Comparison of ENCODE assay signal across 12 mouse cellular contexts in genomic region chr5:113989437-113990024, GRCm38 (mm10). TPM values are rescaled to one million over a fixed set of nuclear protein-coding genes. Genes with fewer than 3 reads are reported as not detected.
A peak's percentile ranks its signal among the peaks of the same experiment; 100 is the strongest.
DNase-seq lines count a peak whose midpoint lies in the region; ATAC-seq lines count a peak whose summit lies in the region.
"Had no signal": no experiment of that assay in that cellular context is flagged by ENCODE, and none has a peak within 500 bp of the region (broad histone marks: within the 10 kb centered on the region; RNA-seq: fewer than 3 reads in every experiment).

No protein-coding gene starts in this region.

- H3K27me3 ChIP-seq in heart, embryonic 12.5 days (replicated peaks) = no peaks in the 10 kb centered on the region
- H3K27me3 ChIP-seq in liver, embryonic 12.5 days (replicated peaks) = 0 out of 2 replicates have a peak, but pooled peaks cover 4% of the 10 kb centered on the region
- H3K27me3 ChIP-seq in midbrain, embryonic 11.5 days (ENCODE audit: control insufficient read depth, insufficient read depth, low read length) = no peaks in the 10 kb centered on the region
- H3K27me3 ChIP-seq: neural tube, embryonic 15.5 days had no signal

- H3K4me2 ChIP-seq in heart, embryonic 12.5 days = peak overlapping the region; percentile 5; the same call in 1 of the 2 replicates
- peak overlapping the region; percentile 60 for H3K4me2 ChIP-seq in liver, embryonic 12.5 days
- H3K4me2 ChIP-seq in midbrain, embryonic 11.5 days = no peak overlapping the region
- H3K4me2 ChIP-seq: neural tube, embryonic 15.5 days had no signal

- H3K27ac ChIP-seq in heart, embryonic 12.5 days (ENCODE audit: poor library complexity, severe bottlenecking) = no peak overlapping the region
- H3K27ac ChIP-seq in liver, embryonic 12.5 days = peak overlapping the region; percentile 85
- no peak overlapping the region for H3K27ac ChIP-seq in midbrain, embryonic 11.5 days (ENCODE audit: low read depth, low read length)
- H3K27ac ChIP-seq: midbrain, embryonic 10.5 days; neural tube, embryonic 15.5 days had no signal

- H3K9ac ChIP-seq in heart, embryonic 12.5 days = no peak overlapping the region
- H3K9ac ChIP-seq in liver, embryonic 12.5 days = peak overlapping the region; percentile 61
- no peak overlapping the region for H3K9ac ChIP-seq in midbrain, embryonic 11.5 days (ENCODE audit: low read length)
- H3K9ac ChIP-seq: neural tube, embryonic 15.5 days had no signal

- intact Hi-C loops in heart, postnatal 14 days (cut with DNase I) = no loop called here

- no peak for ATAC-seq in heart, embryonic 12.5 days (ENCODE audit: insufficient number of reproducible peaks, low FRiP score)
- peak; percentile 64 for ATAC-seq in liver, embryonic 12.5 days
- ATAC-seq in midbrain, embryonic 11.5 days (ENCODE audit: low FRiP score) = no peak

- DNase-seq in heart, postnatal 14 days = no peak
- peak; percentile 49 to 60 for DNase-seq in adrenal gland, postnatal 36 days
- DNase-seq in spleen, postnatal 14 days (ENCODE audit: low spot score in 2 of 2) = peak; percentile 55 to 62
- no peak for DNase-seq in midbrain, embryonic 11.5 days (ENCODE audit: low spot score, missing footprints)
- no peak for DNase-seq in cerebellum, adult 11 months
- no peak for DNase-seq in layer of hippocampus, postnatal 14 days (ENCODE audit: low spot score in 2 of 2)
- DNase-seq: kidney, adult 11 months had no signal

- WGBS in heart, embryonic 12.5 days = 62% methylated on average over 20 of the region's 20 CpGs
- WGBS in liver, embryonic 12.5 days (ENCODE audit: insufficient replicate concordance) = 62% methylated on average over 20 of the region's 20 CpGs
- WGBS in midbrain, embryonic 11.5 days = 90% methylated on average over 20 of the region's 20 CpGs

- H3K4me3 ChIP-seq in heart, embryonic 12.5 days = no peak overlapping the region
- peak overlapping the region; percentile 41 for H3K4me3 ChIP-seq in liver, embryonic 12.5 days
- no peak overlapping the region for H3K4me3 ChIP-seq in midbrain, embryonic 11.5 days (ENCODE audit: low read depth, low read length)
- H3K4me3 ChIP-seq: midbrain, embryonic 10.5 days; neural tube, embryonic 15.5 days had no signal

- H3K9me3 ChIP-seq in heart, embryonic 12.5 days (replicated peaks) = no peaks in the 10 kb centered on the region
- H3K9me3 ChIP-seq in liver, embryonic 12.5 days (replicated peaks) = no peaks in the 10 kb centered on the region
- no peaks in the 10 kb centered on the region for H3K9me3 ChIP-seq in midbrain, embryonic 11.5 days (ENCODE audit: control insufficient read depth, low read length)
- H3K9me3 ChIP-seq: midbrain, embryonic 10.5 days; neural tube, embryonic 15.5 days had no signal

- peaks cover 12% of the 10 kb centered on the region for H3K36me3 ChIP-seq in heart, embryonic 12.5 days
- H3K36me3 ChIP-seq in liver, embryonic 12.5 days = peaks cover 15% of the 10 kb centered on the region
- H3K36me3 ChIP-seq in midbrain, embryonic 11.5 days (ENCODE audit: control insufficient read depth, insufficient read depth, low read length) = 0 out of 2 replicates have a peak, but pooled peaks cover 2% of the 10 kb centered on the region

- H3K4me1 ChIP-seq in heart, embryonic 12.5 days (replicated peaks) = peaks cover 73% of the 10 kb centered on the region
- H3K4me1 ChIP-seq in liver, embryonic 12.5 days = peaks cover 96% of the 10 kb centered on the region
- H3K4me1 ChIP-seq in midbrain, embryonic 11.5 days (ENCODE audit: control insufficient read depth, insufficient read depth, low read length) = peaks cover 22% of the 10 kb centered on the region

RNA-seq across cellular contexts. Expression of gene Ssh1, which starts 4.2 kb away (rescaled TPM):
- polyA plus RNA-seq in heart, embryonic 12.5 days (2016; fragmentation: Nextera tagmentation; extraction: Ambion mirVana) = 19.0 and 21.4 TPM in 2 replicates
- total RNA-seq in heart, postnatal 14 days (2021) = 10 to 100 TPM; 13.0 to 13.9 TPM
- 10 to 100 TPM; 16.5 to 18.8 TPM for total RNA-seq in adrenal gland, postnatal 36 days (2021)
- polyA plus RNA-seq in liver, embryonic 12.5 days (2016; fragmentation: Nextera tagmentation; extraction: Ambion mirVana) = 8.9 and 10.9 TPM in 2 replicates
- polyA plus RNA-seq in midbrain, embryonic 11.5 days (2014; fragmentation: Nextera tagmentation; extraction: Ambion mirVana) = 18.8 and 20.8 TPM in 2 replicates
- total RNA-seq in layer of hippocampus, postnatal 14 days (2021) = 10 to 100 TPM; 23.8 to 25.2 TPM

RNA-seq across cellular contexts. Expression of gene Dao, which starts 14.0 kb away (rescaled TPM):
- not detected in 2 replicates for polyA plus RNA-seq in heart, embryonic 12.5 days (2016; fragmentation: Nextera tagmentation; extraction: Ambion mirVana)
- not detected for total RNA-seq in heart, postnatal 14 days (2021)
- total RNA-seq in adrenal gland, postnatal 36 days (2021) = not detected
- polyA plus RNA-seq in liver, embryonic 12.5 days (2016; fragmentation: Nextera tagmentation; extraction: Ambion mirVana) = not detected in 2 replicates
- polyA plus RNA-seq in midbrain, embryonic 11.5 days (2014; fragmentation: Nextera tagmentation; extraction: Ambion mirVana) = not detected in 2 replicates
- not detected for total RNA-seq in layer of hippocampus, postnatal 14 days (2021)
- polyA plus RNA-seq: embryonic facial prominence, embryonic 14.5 days; midbrain, embryonic 10.5 days; neural tube, embryonic 15.5 days had no signal

Comparison
In these comparisons a context has a peak if more than half of its experiments do, and no peak if none do; other contexts are left out.
1. DNase-seq: peak in adrenal gland, postnatal 36 days (2 of 2) and spleen, postnatal 14 days (2 of 2); none in heart, postnatal 14 days (0 of 2), midbrain, embryonic 11.5 days (single experiment), cerebellum, adult 11 months (single experiment) and layer of hippocampus, postnatal 14 days (0 of 2).